Mouse (Mus musculus): ENCODE data around the gene Ppp1r9b.

GRCm38 (mm10) chr11:95036521-95036920 is 45.7 kb downstream of the Ppp1r9b start:
- TF ChIP-seq CTCF (conservative IDR thresholded peaks at IDR 0.05; ENCODE audit: insufficient read depth, insufficient read length, low read depth, low read length), result no peak
- no peak for TF ChIP-seq POLR2A (IDR thresholded peaks at IDR 0.05; ENCODE audit: low read depth, low read length)

Measured in kidney, adult 2 months (tissue).